Comparison of ENCODE assay signal across 9 mouse cellular contexts in genomic region chr6:34684886-34685285, GRCm38 (mm10).
DNase-seq lines count a peak whose midpoint lies in the region; ATAC-seq lines count a peak whose summit lies in the region.
"Had no signal": no experiment of that assay in that cellular context is flagged by ENCODE, and none has a peak within 500 bp of the region (broad histone marks: within the 10 kb centered on the region; RNA-seq: fewer than 3 reads in every experiment).

No protein-coding gene starts in this region.

- no peak overlapping the region for H3K9ac ChIP-seq in forebrain, embryonic 14.5 days (ENCODE audit: low read length)
- no peak overlapping the region for H3K9ac ChIP-seq in forebrain, embryonic 15.5 days (replicated peaks)
- no peak overlapping the region for H3K9ac ChIP-seq in neural tube, embryonic 11.5 days (ENCODE audit: low read length)
- H3K9ac ChIP-seq: liver, embryonic 13.5 days had no signal

- H3K9me3 ChIP-seq in forebrain, embryonic 14.5 days (replicated peaks; ENCODE audit: control insufficient read depth, low read length): no peaks in the 10 kb centered on the region
- no peaks in the 10 kb centered on the region for H3K9me3 ChIP-seq in forebrain, embryonic 15.5 days
- H3K9me3 ChIP-seq in neural tube, embryonic 11.5 days (ENCODE audit: control insufficient read depth, low read length): no peaks in the 10 kb centered on the region
- H3K9me3 ChIP-seq: liver, embryonic 13.5 days had no signal

- H3K4me1 ChIP-seq in forebrain, embryonic 14.5 days (ENCODE audit: control insufficient read depth, insufficient read depth, low read length): no peaks in the 10 kb centered on the region
- no peaks in the 10 kb centered on the region for H3K4me1 ChIP-seq in forebrain, embryonic 15.5 days
- H3K4me1 ChIP-seq in neural tube, embryonic 11.5 days (ENCODE audit: control insufficient read depth, insufficient read depth, low read length): 0 out of 2 replicates have a peak, but pooled peaks cover 5% of the 10 kb centered on the region

- WGBS in forebrain, embryonic 14.5 days: 64% methylated on average over 8 of the region's 8 CpGs
- 49% methylated on average over 8 of the region's 8 CpGs for WGBS in forebrain, embryonic 15.5 days
- WGBS in neural tube, embryonic 11.5 days: 47% methylated on average over 8 of the region's 8 CpGs

- H3K4me2 ChIP-seq in forebrain, embryonic 14.5 days (ENCODE audit: low read length): no peak overlapping the region
- no peak overlapping the region for H3K4me2 ChIP-seq in forebrain, embryonic 15.5 days (replicated peaks)
- no peak overlapping the region for H3K4me2 ChIP-seq in neural tube, embryonic 11.5 days (ENCODE audit: low read depth)
- H3K4me2 ChIP-seq: liver, embryonic 13.5 days had no signal

- no peak overlapping the region for H3K4me3 ChIP-seq in forebrain, embryonic 14.5 days (ENCODE audit: low read depth, low read length)
- no peak overlapping the region for H3K4me3 ChIP-seq in forebrain, embryonic 15.5 days
- no peak overlapping the region for H3K4me3 ChIP-seq in neural tube, embryonic 11.5 days (ENCODE audit: low read depth, low read length)
- H3K4me3 ChIP-seq: liver, embryonic 13.5 days had no signal

- ATAC-seq in forebrain, embryonic 14.5 days: no peak
- no peak for ATAC-seq in forebrain, embryonic 15.5 days (replicated peaks)
- no peak for ATAC-seq in neural tube, embryonic 11.5 days (ENCODE audit: insufficient read depth, low FRiP score, low TSS enrichment)

- no peaks in the 10 kb centered on the region for H3K36me3 ChIP-seq in forebrain, embryonic 14.5 days (ENCODE audit: control insufficient read depth, insufficient read depth, low read length)
- no peaks in the 10 kb centered on the region for H3K36me3 ChIP-seq in forebrain, embryonic 15.5 days
- H3K36me3 ChIP-seq in neural tube, embryonic 11.5 days (ENCODE audit: control insufficient read depth, insufficient read depth, low read length): no peaks in the 10 kb centered on the region
- H3K36me3 ChIP-seq: liver, embryonic 13.5 days had no signal

- H3K27me3 ChIP-seq in forebrain, embryonic 14.5 days (replicated peaks; ENCODE audit: control insufficient read depth, insufficient read depth, low read length): no peaks in the 10 kb centered on the region
- H3K27me3 ChIP-seq in forebrain, embryonic 15.5 days: no peaks in the 10 kb centered on the region
- no peaks in the 10 kb centered on the region for H3K27me3 ChIP-seq in neural tube, embryonic 11.5 days (ENCODE audit: control insufficient read depth, insufficient read depth, low read length)
- H3K27me3 ChIP-seq: liver, embryonic 13.5 days had no signal

- DNase-seq in forebrain, embryonic 14.5 days (ENCODE audit: low spot score): peak; percentile 5
- peak; percentile 56 to 60 for DNase-seq in heart, adult 18-20 months
- DNase-seq in kidney, adult 8-10 months: peak; percentile 27 to 28
- DNase-seq in neural tube, embryonic 11.5 days (ENCODE audit: low spot score): peak; percentile 30
- no peak for DNase-seq in cerebellum, adult 11 months
- no peak for DNase-seq in gastrocnemius, postnatal 25 days
- DNase-seq in thymus, postnatal 14 days: no peak
- DNase-seq: liver, embryonic 13.5 days had no signal

- no peak overlapping the region for H3K27ac ChIP-seq in forebrain, embryonic 14.5 days (ENCODE audit: low read depth, low read length)
- H3K27ac ChIP-seq in forebrain, embryonic 15.5 days (replicated peaks): no peak overlapping the region
- H3K27ac ChIP-seq in neural tube, embryonic 11.5 days (ENCODE audit: low read depth, low read length): no peak overlapping the region
- H3K27ac ChIP-seq: liver, embryonic 13.5 days had no signal

Comparison
In these comparisons a context has a peak if more than half of its experiments do, and no peak if none do; other contexts are left out.
1. DNase-seq: peak in forebrain, embryonic 14.5 days (single experiment), heart, adult 18-20 months (2 of 2), kidney, adult 8-10 months (2 of 2) and neural tube, embryonic 11.5 days (single experiment); none in cerebellum, adult 11 months (single experiment), gastrocnemius, postnatal 25 days (single experiment) and thymus, postnatal 14 days (single experiment).